Mouse (Mus musculus): ENCODE data around the gene Notum. TPM values are rescaled to one million over a fixed set of nuclear protein-coding genes. Genes with fewer than 3 reads are reported as not detected.

Gene Notum
- polyA plus RNA-seq, 1 experiment from 2014 or later, result 7.4 TPM

- Histone ChIP-seq H3K36me3 (ENCODE audit: insufficient read depth, low read length) (peaks cover 26% of the 10 kb centered on the region), H3K9me3 (replicated peaks; ENCODE audit: low read length) (no peaks in the 10 kb centered on the region), H3K27ac (no peak overlapping the region), H3K4me1 (replicated peaks; ENCODE audit: insufficient read depth, low read length) (peaks cover 11% of the 10 kb centered on the region), H3K4me3 (replicated peaks; ENCODE audit: low read depth, low read length) (no peak overlapping the region), H3K27me3 (ENCODE audit: insufficient read depth, low read length) (no peaks in the 10 kb centered on the region), H3K4me2 (ENCODE audit: low read length) (no peak overlapping the region), H3K9ac (ENCODE audit: low read depth, low read length) (no peak overlapping the region)
- DNase-seq (ENCODE audit: low spot score) (no peak), ATAC-seq (replicated peaks; ENCODE audit: low FRiP score, low read depth) (no peak)
- TF ChIP-seq CTCF (IDR thresholded peaks at IDR 0.05; ENCODE audit: low read depth), result no peak
- WGBS, result 92% methylated on average over 10 of the region's 10 CpGs
Measured at GRCm38 (mm10) chr11:120613481-120613972, 47.4 kb downstream of the Notum start.

GRCm38 (mm10) chr11:120612763-120613162, 48.2 kb downstream of the Notum start:
- WGBS, result 43% methylated on average over 6 of the region's 6 CpGs
- Histone ChIP-seq H3K9me3 (replicated peaks; ENCODE audit: low read length) (no peaks in the 10 kb centered on the region), H3K27me3 (ENCODE audit: insufficient read depth, low read length) (no peaks in the 10 kb centered on the region), H3K4me3 (replicated peaks; ENCODE audit: low read depth, low read length) (no peak overlapping the region), H3K27ac (no peak overlapping the region), H3K36me3 (ENCODE audit: insufficient read depth, low read length) (peaks cover 26% of the 10 kb centered on the region), H3K4me2 (ENCODE audit: low read length) (no peak overlapping the region), H3K4me1 (replicated peaks; ENCODE audit: insufficient read depth, low read length) (peaks cover 12% of the 10 kb centered on the region), H3K9ac (ENCODE audit: low read depth, low read length) (no peak overlapping the region)
- ATAC-seq (replicated peaks; ENCODE audit: low FRiP score, low read depth) (peak; percentile 18), DNase-seq (ENCODE audit: low spot score) (peak; percentile 81)
- TF ChIP-seq CTCF (IDR thresholded peaks at IDR 0.05; ENCODE audit: low read depth), result peak; percentile 88

- 82% methylated on average over 9 of the region's 9 CpGs for WGBS
- no peak for ATAC-seq (replicated peaks; ENCODE audit: low FRiP score, low read depth)
- no peak for TF ChIP-seq CTCF (IDR thresholded peaks at IDR 0.05; ENCODE audit: low read depth)
- Histone ChIP-seq H3K9me3 (replicated peaks; ENCODE audit: low read length) (no peaks in the 10 kb centered on the region), H3K36me3 (ENCODE audit: insufficient read depth, low read length) (peaks cover 30% of the 10 kb centered on the region), H3K4me3 (replicated peaks; ENCODE audit: low read depth, low read length) (no peak overlapping the region), H3K27ac (no peak overlapping the region), H3K9ac (ENCODE audit: low read depth, low read length) (no peak overlapping the region), H3K4me1 (replicated peaks; ENCODE audit: insufficient read depth, low read length) (peaks cover 6% of the 10 kb centered on the region), H3K4me2 (ENCODE audit: low read length) (no peak overlapping the region), H3K27me3 (ENCODE audit: insufficient read depth, low read length) (no peaks in the 10 kb centered on the region)
- no peak for DNase-seq (ENCODE audit: low spot score)
Measured at GRCm38 (mm10) chr11:120610477-120611046, 50.4 kb downstream of the Notum start.

- Histone ChIP-seq H3K9ac (ENCODE audit: low read depth, low read length) (no peak overlapping the region), H3K27me3 (ENCODE audit: insufficient read depth, low read length) (no peaks in the 10 kb centered on the region), H3K4me2 (ENCODE audit: low read length) (peak overlapping the region; percentile 49), H3K9me3 (replicated peaks; ENCODE audit: low read length) (no peaks in the 10 kb centered on the region), H3K4me1 (replicated peaks; ENCODE audit: insufficient read depth, low read length) (peaks cover 6% of the 10 kb centered on the region), H3K4me3 (replicated peaks; ENCODE audit: low read depth, low read length) (0 out of 2 replicates have a peak overlapping the region, but pooled peaks have one; percentile 8), H3K36me3 (ENCODE audit: insufficient read depth, low read length) (peaks cover 36% of the 10 kb centered on the region), H3K27ac (peak overlapping the region; percentile 31; the same call in 1 of the 2 replicates)
- TF ChIP-seq CTCF (IDR thresholded peaks at IDR 0.05; ENCODE audit: low read depth), result no peak
- WGBS, result 30% methylated on average over 8 of the region's 8 CpGs
- peak; percentile 33 for DNase-seq (ENCODE audit: low spot score)
- ATAC-seq (replicated peaks; ENCODE audit: low FRiP score, low read depth), result peak; percentile 41; the same call in 1 of the 2 replicates
Measured at GRCm38 (mm10) chr11:120609250-120609649, 51.7 kb downstream of the Notum start.

GRCm38 (mm10) chr11:120608241-120609034, 52.5 kb downstream of the Notum start, which contains the start of gene Npb:
Gene Npb, plus strand, starts transcription at chr11:120608477.
- H3K9ac ChIP-seq (ENCODE audit: low read depth, low read length), result peak within 1 kb of the TSS; percentile 46
- ATAC-seq (replicated peaks; ENCODE audit: low FRiP score, low read depth) (no peak; the same call in 1 of the 2 replicates), DNase-seq (ENCODE audit: low spot score) (peak; percentile 64)
- peak within 1 kb of the TSS; percentile 49 for H3K4me2 ChIP-seq (ENCODE audit: low read length)
- no peak for TF ChIP-seq CTCF (IDR thresholded peaks at IDR 0.05; ENCODE audit: low read depth)
- H3K27ac ChIP-seq, result peak within 1 kb of the TSS; percentile 31; the same call in 1 of the 2 replicates
- H3K4me1 ChIP-seq (replicated peaks; ENCODE audit: insufficient read depth, low read length), result peaks cover 6% of the 10 kb centered on the region
- H3K36me3 ChIP-seq (ENCODE audit: insufficient read depth, low read length), result peaks cover 40% of the 10 kb centered on the region
- H3K9me3 ChIP-seq (replicated peaks; ENCODE audit: low read length), result no peaks in the 10 kb centered on the region
- WGBS, result 5% methylated on average over 45 of the region's 45 CpGs
- no peaks in the 10 kb centered on the region for H3K27me3 ChIP-seq (ENCODE audit: insufficient read depth, low read length)
- peak within 1 kb of the TSS; percentile 8 for H3K4me3 ChIP-seq (replicated peaks; ENCODE audit: low read depth, low read length)

- H3K9me3 ChIP-seq (replicated peaks; ENCODE audit: low read length), result no peaks in the 10 kb centered on the region
- no peak for ATAC-seq (replicated peaks; ENCODE audit: low FRiP score, low read depth)
- WGBS, result 67% methylated on average over 4 of the region's 4 CpGs
- TF ChIP-seq CTCF (IDR thresholded peaks at IDR 0.05; ENCODE audit: low read depth), result no peak
- peaks cover 48% of the 10 kb centered on the region for H3K36me3 ChIP-seq (ENCODE audit: insufficient read depth, low read length)
- no peak for DNase-seq (ENCODE audit: low spot score)
- H3K4me3 ChIP-seq (replicated peaks; ENCODE audit: low read depth, low read length), result no peak overlapping the region
- H3K27ac ChIP-seq, result no peak overlapping the region
- no peak overlapping the region for H3K4me2 ChIP-seq (ENCODE audit: low read length)
- H3K27me3 ChIP-seq (ENCODE audit: insufficient read depth, low read length), result no peaks in the 10 kb centered on the region
- peaks cover 6% of the 10 kb centered on the region for H3K4me1 ChIP-seq (replicated peaks; ENCODE audit: insufficient read depth, low read length)
- no peak overlapping the region for H3K9ac ChIP-seq (ENCODE audit: low read depth, low read length)
Measured at GRCm38 (mm10) chr11:120606764-120607163, 54.2 kb downstream of the Notum start.

All from kidney, postnatal 0 days (tissue).